Mouse (Mus musculus) forebrain, postnatal 0 days (tissue): ENCODE results near the gene Nfasc. TPM values are rescaled to one million over a fixed set of nuclear protein-coding genes. Genes with fewer than 3 reads are reported as not detected.

ENCODE experiments used
- ATAC-seq: fragments of 200-750 bp; cut with Nextera tagmentation; 2 replicates; pipeline ENCODE4 v1.8.0; 2017; ENCODE audit warnings: mild to moderate bottlenecking, moderate library complexity
- DNase-seq: peaks from one replicate; pipeline ENCODE4 v3.0.0-alpha.2; 2015
- H3K27ac ChIP-seq: fragments of 300-500 bp; sonication (generic); 2 replicates; pipeline ENCODE4 v1.5.1; 2014; ENCODE audit warnings: low read depth, mild to moderate bottlenecking, antibody characterized with exemption, low read length, moderate library complexity, mixed read lengths
- H3K27me3 ChIP-seq: fragments of 300-500 bp; sonication (generic); 2 replicates; pipeline ENCODE4 v1.6.1; 2014; ENCODE audit warnings: mild to moderate bottlenecking, low read length, mixed read lengths; ENCODE audit not compliant: insufficient read depth
- H3K36me3 ChIP-seq: fragments of 300-500 bp; sonication (generic); 2 replicates; pipeline ENCODE4 v1.6.1; 2014; ENCODE audit warnings: mild to moderate bottlenecking, moderate library complexity; ENCODE audit not compliant: insufficient read depth
- H3K4me1 ChIP-seq: fragments of 300-500 bp; sonication (generic); 2 replicates; pipeline ENCODE4 v1.6.1; 2014; ENCODE audit warnings: antibody characterized with exemption; ENCODE audit not compliant: insufficient read depth
- H3K4me2 ChIP-seq: fragments of 300-500 bp; sonication (generic); 2 replicates; pipeline ENCODE4 v1.6.1; 2014; ENCODE audit warnings: low read depth, mild to moderate bottlenecking, moderate library complexity
- H3K4me3 ChIP-seq: fragments of 300-500 bp; sonication (generic); 2 replicates; pipeline ENCODE4 v1.5.1; 2014; ENCODE audit warnings: low read depth, low read length, mixed read lengths
- H3K9ac ChIP-seq: fragments of 300-500 bp; sonication (generic); 2 replicates; pipeline ENCODE4 v1.6.1; 2014; ENCODE audit warnings: mild to moderate bottlenecking
- H3K9me3 ChIP-seq: fragments of 300-500 bp; sonication (generic); 2 replicates; pipeline ENCODE4 v1.6.1; 2016; ENCODE audit warnings: low read length
- CTCF ChIP-seq: sonication (generic); IDR thresholded peaks from 2 replicates; pipeline ENCODE4 v1.5.1; 2016; ENCODE audit warnings: antibody characterized with exemption, control low read depth, low read depth
- WGBS: fragments of 180-500 bp; shearing (Covaris S2); extraction: QIAGEN DNeasy Blood & Tissue Kit; methylation state at CpG from one replicate; pipeline ENCODE4 v1.1.7; 2014; 5-methylcytosine and 5-hydroxymethylcytosine counted together
- polyA plus RNA-seq: library from polyadenylated mRNA; unstranded; fragments of >200 nt; fragmentation: Nextera tagmentation; extraction: Ambion mirVana; gene quantifications from 2 replicates; pipeline ENCODE4 v1.2.1, GENCODE M21; 2015
- total RNA-seq: library from RNA; depleted of rRNA; stranded (reverse); fragments of >200 nt; gene quantifications from 2 replicates; pipeline ENCODE4 v1.2.3, GENCODE M21; 2014

Nfasc gene
- total and polyA plus RNA-seq, 2 experiments from 2014 or later, result 32.7 to 55.2 TPM

DNA sequence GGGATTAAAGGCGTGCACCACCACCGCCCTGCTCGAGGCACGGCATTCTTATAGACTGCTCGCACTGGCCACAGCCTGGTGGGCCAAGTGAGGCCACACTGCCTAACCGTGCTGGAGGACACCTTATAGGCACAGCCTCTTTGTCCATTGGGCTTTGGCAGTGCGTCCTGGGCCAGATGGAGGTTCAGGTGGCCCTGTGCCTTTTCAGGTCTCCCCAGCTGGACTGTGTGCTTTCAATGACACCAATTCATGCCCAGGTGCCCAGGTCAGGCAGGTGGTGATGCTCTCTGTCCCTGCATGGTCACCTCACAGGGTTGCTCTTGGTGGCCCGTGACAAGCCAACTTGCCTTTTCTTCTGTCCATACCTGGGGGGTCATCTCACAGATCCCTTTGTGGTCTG is 164.8 kb downstream of the Nfasc start:
- Histone ChIP-seq H3K4me1 (peaks cover 4% of the 10 kb centered on the region; the same call in 1 of the 2 replicates), H3K4me2 (no peak overlapping the region), H3K9ac (no peak overlapping the region), H3K27me3 (no peaks in the 10 kb centered on the region), H3K27ac (no peak overlapping the region), H3K4me3 (no peak overlapping the region), H3K36me3 (peaks cover 35% of the 10 kb centered on the region), H3K9me3 (no peaks in the 10 kb centered on the region)
- 94% methylated on average over 8 of the region's 8 CpGs for WGBS
- ATAC-seq, result no peak
- no peak for DNase-seq
- TF ChIP-seq CTCF, result no peak

DNA sequence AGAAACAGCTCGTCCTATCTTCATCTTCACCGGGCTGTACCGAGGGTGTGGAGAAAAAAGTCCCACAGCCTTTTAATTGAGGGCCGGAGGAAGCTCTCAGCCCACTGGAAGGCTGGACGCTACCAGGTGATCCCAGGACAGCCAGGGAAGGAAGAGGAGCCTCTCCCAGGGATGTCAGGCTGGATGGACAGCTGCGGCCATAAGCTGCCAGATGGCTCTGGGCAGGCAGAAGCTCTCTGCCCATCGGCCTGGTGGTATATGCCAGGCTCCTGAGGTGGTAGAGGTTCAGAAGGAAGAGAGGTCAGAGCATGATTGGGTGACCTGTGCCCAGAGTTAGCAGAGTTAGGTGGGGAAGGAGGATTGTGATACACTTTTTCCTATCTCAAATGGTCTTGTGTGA is 168.7 kb downstream of the Nfasc start:
- Histone ChIP-seq H3K27ac (no peak overlapping the region), H3K9me3 (no peaks in the 10 kb centered on the region), H3K4me3 (no peak overlapping the region), H3K27me3 (no peaks in the 10 kb centered on the region), H3K9ac (no peak overlapping the region), H3K4me1 (no peaks in the 10 kb centered on the region), H3K36me3 (peaks cover 23% of the 10 kb centered on the region), H3K4me2 (no peak overlapping the region)
- ATAC-seq, result no peak
- no peak for DNase-seq
- WGBS, result 95% methylated on average over 7 of the region's 7 CpGs
- TF ChIP-seq CTCF, result no peak

DNA sequence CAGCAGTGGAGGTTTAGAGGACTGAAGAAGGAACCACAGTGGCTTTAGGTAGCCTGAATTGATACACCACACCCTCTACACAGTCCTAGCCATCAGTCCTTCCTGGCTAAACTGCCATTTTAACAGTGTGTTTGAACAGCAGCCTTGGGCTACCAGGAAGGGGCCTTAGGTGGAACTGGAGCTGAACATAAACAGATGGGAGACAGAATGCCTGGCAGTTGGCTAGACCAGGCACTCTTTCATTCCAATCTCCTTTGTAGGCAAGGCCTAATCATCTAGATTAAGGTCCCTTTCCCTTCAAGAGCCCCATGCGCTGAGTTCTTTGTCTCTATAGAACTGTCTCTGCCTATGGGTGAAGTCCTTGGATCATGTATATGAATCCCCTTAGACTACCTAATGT is 170.0 kb downstream of the Nfasc start:
- DNase-seq (no peak), ATAC-seq (no peak)
- H3K4me2 ChIP-seq, result no peak overlapping the region
- H3K9me3 ChIP-seq, result no peaks in the 10 kb centered on the region
- H3K4me3 ChIP-seq, result no peak overlapping the region
- H3K27ac ChIP-seq, result no peak overlapping the region
- 77% methylated on average over 1 of the region's 1 CpGs for WGBS
- H3K36me3 ChIP-seq, result peaks cover 14% of the 10 kb centered on the region
- TF ChIP-seq CTCF, result no peak
- H3K9ac ChIP-seq, result no peak overlapping the region
- H3K27me3 ChIP-seq, result no peaks in the 10 kb centered on the region
- H3K4me1 ChIP-seq, result no peaks in the 10 kb centered on the region

DNA sequence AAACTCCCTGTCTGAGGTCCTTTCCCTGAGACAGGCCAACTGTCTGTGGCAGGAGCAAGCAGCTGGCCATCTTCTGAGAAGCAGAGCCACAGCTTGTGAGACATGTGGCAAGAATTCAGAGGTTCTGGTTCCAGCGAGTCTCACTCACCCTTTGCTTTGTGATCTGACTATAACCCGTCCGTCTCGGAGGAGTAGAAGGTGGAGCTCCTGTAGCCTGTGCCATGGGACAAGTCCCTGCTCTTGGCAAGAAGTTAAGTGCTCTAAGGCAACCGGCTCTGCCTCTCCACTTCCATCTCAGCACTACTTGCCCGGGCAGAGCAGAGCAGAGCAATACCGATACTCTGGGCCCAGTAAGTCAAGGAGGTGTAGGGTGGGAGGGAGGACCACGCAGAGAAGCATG is 170.7 kb downstream of the Nfasc start:
- Histone ChIP-seq H3K4me2 (no peak overlapping the region), H3K9me3 (no peaks in the 10 kb centered on the region), H3K9ac (no peak overlapping the region), H3K27me3 (no peaks in the 10 kb centered on the region), H3K36me3 (peaks cover 14% of the 10 kb centered on the region), H3K4me1 (no peaks in the 10 kb centered on the region), H3K27ac (peak overlapping the region; percentile 75), H3K4me3 (no peak overlapping the region)
- ATAC-seq (no peak), DNase-seq (no peak)
- WGBS, result 79% methylated on average over 8 of the region's 8 CpGs
- TF ChIP-seq CTCF, result no peak

DNA sequence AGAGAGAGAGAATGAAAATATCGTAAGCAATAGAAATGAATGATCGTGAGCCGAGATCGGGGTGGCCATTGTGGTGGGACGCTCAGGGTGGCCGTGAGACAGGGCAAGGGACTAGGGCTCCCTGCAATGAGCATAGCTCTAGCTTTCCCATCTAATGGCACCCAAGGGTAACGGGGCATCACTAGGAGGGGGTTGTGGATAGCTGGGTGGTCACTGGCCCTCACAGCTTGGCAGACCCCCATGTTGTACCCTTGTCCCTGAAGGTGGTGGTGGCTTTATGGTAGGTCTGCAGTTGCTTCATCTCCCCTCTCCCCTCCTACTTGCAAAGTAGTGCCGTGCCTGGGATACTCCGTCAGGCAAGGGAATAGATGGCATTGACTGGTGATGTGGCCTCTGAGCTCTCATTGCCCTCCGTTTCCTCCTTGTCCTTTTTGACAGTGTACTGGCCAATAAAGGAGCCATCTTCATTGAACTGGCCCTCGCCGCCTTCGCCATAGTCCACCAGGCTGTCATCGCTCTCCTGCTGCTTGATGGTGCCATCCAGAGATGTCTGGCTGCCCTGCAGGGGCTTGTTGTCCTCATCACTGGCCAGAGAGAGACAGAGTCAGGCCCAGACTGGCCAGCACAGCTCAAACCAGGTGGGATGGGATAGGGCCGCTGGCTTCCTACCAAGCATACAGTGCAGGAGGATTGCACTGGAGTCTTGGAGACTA is 171.4 kb downstream of the Nfasc start:
- Histone ChIP-seq H3K27ac (peak overlapping the region; percentile 75), H3K4me1 (no peaks in the 10 kb centered on the region)
- whole genome bisulfite sequencing, result 86% methylated on average over 15 of the region's 15 CpGs

DNA sequence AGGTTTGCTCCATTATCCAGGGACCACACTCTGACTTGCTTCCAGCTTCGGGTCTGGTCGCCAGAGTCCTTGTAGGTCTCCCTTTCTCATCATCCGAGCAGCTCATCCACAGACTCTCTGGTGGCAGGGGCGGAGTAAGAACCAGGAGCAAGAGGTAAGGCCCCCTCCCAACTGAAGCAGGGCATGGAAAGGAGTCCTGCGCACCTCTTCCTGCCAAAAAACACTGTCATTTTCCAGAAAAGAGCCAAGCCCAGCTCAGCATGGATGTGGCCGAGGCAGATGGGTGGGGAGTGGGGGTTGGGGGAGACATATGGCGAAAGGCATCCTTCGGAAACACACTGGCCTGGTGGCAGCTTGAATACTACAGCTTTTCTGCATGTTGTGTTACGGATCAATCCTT is 172.1 kb downstream of the Nfasc start:
- ATAC-seq (peak; percentile 61), DNase-seq (peak; percentile 80)
- no peak overlapping the region for H3K9ac ChIP-seq
- H3K36me3 ChIP-seq, result peaks cover 14% of the 10 kb centered on the region; the same call in 1 of the 2 replicates
- no peaks in the 10 kb centered on the region for H3K27me3 ChIP-seq
- no peaks in the 10 kb centered on the region for H3K9me3 ChIP-seq
- TF ChIP-seq CTCF, result no peak
- 61% methylated on average over 9 of the region's 9 CpGs for WGBS
- H3K4me3 ChIP-seq, result no peak overlapping the region
- peak overlapping the region; percentile 75 for H3K27ac ChIP-seq
- H3K4me2 ChIP-seq, result no peak overlapping the region
- H3K4me1 ChIP-seq, result no peaks in the 10 kb centered on the region

More for the DNA sequence above, 171.4 kb downstream of the Nfasc start:
- Histone ChIP-seq H3K9ac (no peak overlapping the region), H3K4me2 (no peak overlapping the region), H3K9me3 (no peaks in the 10 kb centered on the region), H3K36me3 (peaks cover 14% of the 10 kb centered on the region; the same call in 1 of the 2 replicates), H3K4me3 (no peak overlapping the region), H3K27me3 (no peaks in the 10 kb centered on the region)
- no peak for ATAC-seq
- DNase-seq, result no peak
- no peak for TF ChIP-seq CTCF

DNA sequence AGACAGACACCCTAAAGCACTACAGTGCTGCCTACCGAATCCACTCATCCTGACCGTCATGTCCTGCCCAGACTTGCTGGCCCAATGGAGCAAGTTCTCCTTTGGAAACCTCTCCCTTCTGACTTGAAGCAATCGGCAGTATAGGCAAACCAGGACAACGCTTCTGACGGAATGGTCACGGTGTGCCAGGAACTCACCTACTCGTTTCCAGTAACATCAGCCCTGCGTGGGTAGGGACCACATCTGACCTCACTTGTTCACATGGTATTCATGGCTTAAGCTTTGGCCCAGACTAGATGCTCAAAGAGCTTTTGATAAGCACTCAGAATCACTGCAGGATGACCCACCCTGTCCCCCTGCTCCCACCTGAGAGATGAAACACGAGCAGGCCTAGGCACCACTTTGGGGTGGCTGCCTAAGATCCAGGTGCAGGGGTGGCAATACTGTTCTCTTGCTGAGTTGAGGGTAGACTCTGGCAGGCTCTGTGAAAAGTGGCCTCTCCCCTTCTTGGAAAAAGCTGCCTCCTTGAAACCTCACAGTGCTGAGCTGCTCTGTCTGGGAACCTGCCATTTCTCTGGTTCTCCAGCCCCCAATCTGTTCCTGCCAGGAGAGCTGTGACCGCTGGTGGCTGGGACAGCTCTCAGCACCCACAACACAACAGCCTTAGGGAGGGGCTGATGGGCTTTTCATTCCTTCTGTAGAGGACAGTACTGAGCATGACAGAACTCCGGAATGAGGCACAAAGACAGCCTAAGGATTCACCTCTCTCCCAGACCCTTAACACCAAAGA is 174.1 kb downstream of the Nfasc start:
- Histone ChIP-seq H3K27me3 (no peaks in the 10 kb centered on the region), H3K4me3 (no peak overlapping the region), H3K4me2 (no peak overlapping the region), H3K27ac (0 out of 2 replicates have a peak overlapping the region, but pooled peaks have one; percentile 9), H3K9ac (no peak overlapping the region), H3K4me1 (peaks cover 3% of the 10 kb centered on the region; the same call in 1 of the 2 replicates), H3K36me3 (peaks cover 7% of the 10 kb centered on the region; the same call in 1 of the 2 replicates), H3K9me3 (no peaks in the 10 kb centered on the region)
- TF ChIP-seq CTCF, result no peak
- WGBS, result 78% methylated on average over 11 of the region's 11 CpGs
- no peak for ATAC-seq
- no peak for DNase-seq
